Mouse (Mus musculus) embryo, embryonic 11 days (tissue): ENCODE measurements at regions not wholly inside any gene's neighbourhood (a gene's known extent, or its start where the extent isn't known, plus 50 kb on each side); places are given as distances from the start of the nearest gene placed in this dataset.
A peak's percentile ranks its signal among the peaks of the same experiment; 100 is the strongest.

ENCODE experiments used
- DNase-seq: peaks from one replicate; pipeline ENCODE4 v3.0.0-alpha.2; 2015

DNA sequence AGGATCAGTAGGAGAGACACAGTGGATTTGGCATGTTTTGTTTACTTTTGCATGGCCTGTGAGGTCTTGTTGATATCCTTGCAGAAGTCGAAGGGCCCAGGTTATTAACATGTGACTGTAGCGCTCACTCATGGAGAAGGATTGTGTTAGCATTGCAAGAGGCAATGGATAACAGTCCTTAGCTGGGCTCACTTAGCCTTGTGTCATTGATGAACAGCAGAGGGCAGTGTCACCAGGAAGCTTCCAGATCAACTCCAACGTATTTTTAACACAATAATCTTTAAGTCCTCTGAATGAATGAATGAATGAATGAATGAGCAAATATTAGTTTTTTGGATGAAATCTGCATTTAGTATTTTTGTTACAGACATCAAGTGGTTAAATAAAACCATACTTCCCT is 133.2 kb upstream of the Car8 start:
- no peak for DNase-seq

DNA sequence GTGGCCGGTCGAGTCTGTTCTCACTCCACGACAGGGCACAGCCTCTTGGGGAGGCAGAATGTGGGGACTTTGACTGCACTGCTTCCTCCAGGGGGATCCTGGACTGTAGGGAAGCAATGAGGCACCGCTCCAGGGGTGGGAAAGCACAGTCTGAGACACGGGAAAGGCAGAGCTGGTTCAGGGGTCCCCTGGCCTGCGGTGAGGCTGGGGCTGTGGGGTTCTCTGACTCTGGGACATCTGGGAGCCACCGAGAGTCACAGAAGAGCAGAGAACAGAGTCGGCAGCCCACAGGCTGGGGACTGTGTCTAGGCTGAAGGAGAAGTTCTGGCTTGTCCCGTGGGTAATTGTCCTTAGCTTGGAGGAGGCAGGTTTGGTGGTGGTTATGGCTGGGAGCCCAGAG is 131.9 kb upstream of the Car8 start:
- DNase-seq: no peak

DNA sequence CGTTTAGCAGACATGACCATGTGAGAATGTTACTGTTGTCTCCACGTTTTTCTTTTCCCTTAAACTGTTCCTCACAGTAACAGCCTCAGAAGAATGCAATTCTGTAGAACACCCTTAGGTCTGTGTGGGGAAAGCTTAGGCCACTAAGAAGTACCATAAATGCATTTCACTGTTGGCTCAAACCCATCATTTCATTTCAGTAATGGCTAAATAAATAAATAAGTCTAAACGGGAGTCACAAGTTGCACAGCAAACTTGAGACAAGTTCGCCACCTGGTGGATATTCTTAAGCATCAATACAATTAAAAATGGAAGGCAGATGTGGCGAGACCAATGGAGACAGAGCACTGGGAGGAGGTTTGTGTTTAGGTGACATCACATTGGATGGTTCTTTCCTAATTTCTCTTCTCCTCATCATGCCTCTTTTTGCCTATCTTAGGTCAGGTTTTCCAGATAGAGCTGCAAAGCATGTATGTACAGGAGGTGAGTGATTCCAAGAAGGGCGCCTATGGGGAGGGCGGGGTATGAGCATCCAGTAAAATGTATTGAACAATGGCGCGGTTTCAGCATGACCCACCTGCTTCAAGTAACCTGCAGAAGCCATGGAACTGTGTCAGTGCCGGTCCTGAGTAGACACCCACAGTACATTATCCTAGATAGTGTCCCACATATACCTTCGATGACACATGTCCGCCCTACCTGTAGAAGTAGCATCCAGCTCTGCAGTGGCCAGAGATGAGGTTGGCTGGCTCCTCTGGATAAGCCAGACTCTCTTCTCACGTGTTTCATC is 128.8 kb upstream of the Car8 start:
- DNase-seq: peak; percentile 87

DNA sequence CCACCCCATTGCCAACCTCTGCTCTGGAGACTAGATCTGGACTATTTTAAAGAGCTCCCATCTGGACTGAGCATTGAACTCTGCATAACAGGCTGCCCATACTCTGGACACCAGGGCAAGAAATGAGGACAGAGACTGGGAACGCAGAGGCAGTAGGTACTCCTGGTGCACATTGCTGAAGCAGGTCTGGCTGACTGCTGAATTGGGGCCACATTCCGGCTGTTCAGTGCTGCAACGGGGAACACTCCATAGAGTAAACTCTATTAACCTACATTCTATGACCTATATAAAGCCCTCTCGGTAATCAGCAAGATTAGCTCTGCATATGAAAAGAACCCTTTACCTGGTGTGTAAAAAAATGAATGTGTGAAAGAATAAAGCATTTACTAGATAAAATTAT is 128.1 kb upstream of the Car8 start:
- no peak for DNase-seq

DNA sequence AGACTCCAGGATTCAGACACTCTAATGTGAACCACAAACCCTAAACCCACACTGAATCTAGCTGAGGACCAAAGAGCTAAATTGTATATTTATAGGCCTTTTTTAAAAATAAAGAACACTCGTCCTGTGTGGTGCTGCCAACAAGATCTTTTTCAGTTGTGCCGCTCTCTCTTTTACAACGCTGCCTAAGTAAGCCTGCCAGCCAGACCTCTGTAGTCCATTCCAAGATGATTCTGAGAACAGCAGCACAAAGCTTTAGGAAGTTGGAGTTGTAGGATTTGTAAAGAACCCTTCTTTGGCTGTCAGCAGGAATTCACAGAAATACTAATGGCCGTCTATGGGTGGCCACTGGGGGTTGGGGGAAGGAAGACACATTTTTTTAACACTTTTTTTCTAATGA is 123.6 kb upstream of the Car8 start:
- no peak for DNase-seq

DNA sequence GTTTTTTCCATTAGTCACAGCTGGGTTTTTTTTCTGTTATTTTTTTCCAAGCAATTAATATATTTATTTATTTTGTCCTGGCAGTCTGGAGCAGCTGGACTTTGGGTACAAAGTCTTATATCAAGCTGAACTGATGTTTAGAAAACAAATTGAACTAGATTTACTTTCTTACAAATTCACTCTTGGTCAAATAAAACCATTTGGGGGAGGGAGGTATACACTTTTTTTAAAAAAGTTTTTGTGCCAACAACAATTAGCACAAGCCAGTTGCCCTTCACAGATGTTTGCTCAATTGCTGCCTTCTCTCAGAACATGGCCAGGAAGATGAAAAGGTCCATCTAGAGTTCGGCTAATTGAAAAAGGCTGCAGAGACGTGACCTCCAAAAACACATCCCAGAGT is 123.1 kb upstream of the Car8 start:
- DNase-seq: peak; percentile 26

DNA sequence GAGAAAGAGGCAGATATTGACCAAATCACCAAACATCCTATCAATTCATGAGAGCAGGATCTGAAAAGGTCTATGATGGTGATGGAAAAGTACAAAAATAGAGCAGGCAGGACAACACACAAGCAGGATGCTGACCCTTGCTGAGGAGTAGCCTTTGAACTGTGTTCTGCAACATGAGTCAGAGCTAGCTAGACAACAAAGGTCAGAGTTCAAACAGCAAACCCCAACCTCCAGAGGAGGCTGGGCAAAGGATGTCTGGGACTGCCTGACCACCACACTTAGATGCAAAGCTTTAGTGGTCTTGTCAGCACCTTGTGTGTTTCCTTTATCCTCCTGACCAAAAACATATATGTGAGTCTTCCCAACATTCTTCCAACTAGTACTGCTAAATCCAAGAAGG is 122.5 kb upstream of the Car8 start:
- no peak for DNase-seq

DNA sequence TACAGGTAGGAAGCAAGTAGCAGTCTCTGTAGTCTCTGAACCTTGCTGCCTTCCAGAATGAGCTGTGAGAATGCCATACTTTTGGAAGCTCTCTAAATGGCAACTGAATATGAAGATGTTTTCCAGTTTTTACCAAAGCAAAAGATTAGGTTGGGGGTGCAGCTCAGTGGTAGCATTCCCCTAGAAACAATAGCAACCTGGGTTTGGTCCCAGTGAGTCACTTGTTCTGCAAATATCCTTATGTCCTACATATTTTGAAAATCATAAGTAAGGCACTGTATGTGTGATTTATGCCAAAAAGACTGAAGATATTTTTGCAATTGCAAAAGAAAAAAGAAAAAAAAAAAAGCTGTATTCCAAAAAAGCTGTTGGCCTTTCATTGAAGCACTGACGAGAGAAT is 118.6 kb upstream of the Car8 start:
- DNase-seq: no peak

DNA sequence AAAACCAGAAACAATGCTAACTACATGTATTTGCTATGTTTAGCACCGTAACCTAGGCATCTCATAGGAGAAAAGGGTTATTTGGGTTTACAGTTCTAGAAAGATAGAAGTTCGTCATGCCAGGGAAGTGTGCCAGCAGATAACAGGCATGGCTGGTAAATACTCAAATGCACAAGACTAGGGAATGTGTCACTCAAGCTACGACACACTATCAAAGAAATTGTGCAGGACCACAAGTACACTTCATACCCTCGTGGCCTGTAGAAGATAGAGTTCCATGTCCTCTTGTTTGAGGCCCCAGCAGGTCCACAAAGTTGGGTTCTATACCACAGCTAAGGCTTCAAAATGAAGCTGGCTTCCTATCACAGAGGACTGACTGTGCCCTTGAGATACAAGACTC is 103.1 kb upstream of the Car8 start:
- DNase-seq: no peak

DNA sequence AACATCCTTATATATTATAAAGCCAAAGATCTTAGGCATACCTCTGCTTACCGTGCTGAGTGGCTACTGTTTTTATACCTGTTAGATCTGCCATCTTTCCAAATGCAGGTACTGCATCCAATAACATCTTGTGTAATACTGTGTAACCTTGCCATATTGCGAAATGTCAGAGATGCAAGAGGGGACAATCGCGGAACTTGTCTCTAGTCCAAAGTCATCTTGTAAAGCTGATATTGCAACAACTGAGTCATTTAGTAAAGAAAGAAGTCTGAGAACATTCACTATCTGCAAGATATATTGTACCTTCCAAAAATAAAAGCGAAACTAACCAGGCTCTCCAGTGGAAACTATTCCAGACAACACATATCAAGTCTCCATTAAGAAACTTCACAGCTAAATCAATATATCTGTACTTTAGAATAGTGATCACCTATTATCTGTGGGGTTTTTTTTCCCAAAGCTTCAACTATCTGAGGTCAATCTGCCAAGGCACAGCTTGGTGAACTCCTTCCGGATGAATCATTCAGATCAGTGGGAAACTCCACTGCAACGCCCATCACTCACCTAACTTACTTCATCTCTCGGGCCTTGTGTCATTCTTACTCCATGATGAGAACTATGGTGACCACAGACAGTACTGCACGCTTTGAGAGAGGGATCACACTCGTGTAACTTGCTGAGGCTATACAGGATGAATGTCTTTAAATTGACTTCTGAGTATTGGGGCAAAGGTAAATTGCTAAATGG is 70.6 kb upstream of the Car8 start:
- no peak for DNase-seq

DNA sequence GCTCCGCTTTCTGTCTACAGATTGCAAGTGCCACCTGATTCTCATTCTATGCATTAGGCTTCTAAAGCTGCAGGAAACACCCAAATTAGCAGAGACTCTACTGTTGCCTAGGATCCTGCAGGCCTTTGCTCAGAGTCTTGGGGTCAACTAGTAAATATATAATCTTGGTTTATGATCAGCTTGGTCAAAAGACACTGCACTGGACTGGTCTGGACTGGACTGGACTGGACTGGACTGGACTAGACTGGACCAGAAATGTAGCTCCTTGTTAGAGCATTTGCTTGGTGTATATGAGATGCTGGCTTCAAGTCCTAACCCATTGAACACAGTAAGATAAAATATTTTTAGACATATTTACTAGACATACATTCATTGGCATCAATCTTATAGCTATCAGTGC is 53.7 kb upstream of the Car8 start:
- no peak for DNase-seq

DNA sequence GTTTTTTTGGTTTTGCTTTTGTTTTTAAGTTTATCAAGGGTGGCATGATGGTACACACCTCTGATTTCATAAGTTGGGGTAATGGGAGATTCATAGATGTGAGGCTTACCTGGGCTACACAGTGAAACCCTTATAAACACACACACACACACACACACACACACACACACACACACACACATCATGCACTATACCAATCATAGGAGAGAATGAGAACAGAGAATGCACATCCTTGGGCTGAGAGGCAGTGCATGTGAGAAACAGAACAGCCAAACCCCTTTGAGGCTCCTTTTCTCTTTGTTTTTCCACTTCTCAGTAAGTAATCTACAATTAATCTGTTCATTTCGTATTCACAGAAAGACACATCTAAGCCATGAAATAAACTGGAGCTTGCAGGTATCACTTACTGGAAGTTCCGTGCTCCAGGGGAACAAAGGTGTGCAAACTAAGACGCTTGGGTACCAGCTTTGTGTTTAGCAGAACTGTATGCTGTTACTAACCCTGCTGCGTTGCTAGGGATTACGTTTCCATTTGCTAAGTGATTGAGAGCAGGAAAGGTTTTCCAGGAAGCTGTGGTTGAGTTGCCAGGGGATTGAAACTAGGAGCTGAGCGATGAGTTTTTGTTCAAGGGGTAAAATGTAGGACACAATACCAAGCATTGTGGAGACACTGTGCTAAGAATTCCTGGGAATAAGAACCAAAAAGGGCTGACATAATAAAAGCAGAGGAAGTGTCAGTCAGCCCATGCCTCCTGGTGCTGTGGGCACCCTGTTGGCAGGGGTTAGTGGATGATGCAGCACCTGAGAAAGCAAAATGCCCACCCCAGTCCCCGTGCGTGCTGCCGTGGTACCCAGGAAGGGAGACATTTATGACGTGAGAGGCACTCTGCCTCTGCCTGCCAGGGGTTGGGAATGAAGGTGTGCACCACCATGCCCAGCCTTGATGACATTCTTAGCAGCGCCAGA is 53.0 kb upstream of the Car8 start:
- peak; percentile 2 for DNase-seq

DNA sequence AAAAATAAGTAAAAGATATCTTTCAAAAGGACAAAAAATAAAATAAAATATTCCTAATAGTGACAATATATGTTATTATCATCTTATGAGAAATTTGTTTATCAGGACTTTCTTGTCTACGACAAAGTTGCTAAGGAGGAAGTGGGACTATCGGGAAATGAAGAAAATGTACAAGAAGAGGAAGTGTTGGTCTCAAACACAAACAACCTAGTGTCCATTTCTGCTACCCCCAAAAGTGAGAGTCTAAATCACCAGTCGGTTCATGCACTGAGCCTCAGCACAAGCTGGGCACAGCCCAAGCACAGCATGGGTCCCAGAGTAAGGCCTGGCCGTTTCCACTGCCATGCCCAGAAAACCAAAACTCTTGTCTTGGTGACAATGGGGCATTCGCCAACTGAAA is 51.1 kb upstream of the Car8 start:
- DNase-seq: no peak
